Mouse (Mus musculus): ENCODE measurements around the gene Slc12a5.

The Slc12a5 gene

GRCm38 (mm10) chr2:165034131-165035057, 73.8 kb downstream of the Slc12a5 start, which contains the start of gene Ncoa5:
Gene Ncoa5 (minus strand): TSS chr2:165034867.
- DNase-seq, result peak; percentile 94

- DNase-seq, result no peak
Observed at GRCm38 (mm10) chr2:165035058-165035431, 74.4 kb downstream of the Slc12a5 start.

GRCm38 (mm10) chr2:165037415-165037814, 76.8 kb downstream of the Slc12a5 start:
- DNase-seq, result no peak

GRCm38 (mm10) chr2:165042126-165042525, 81.5 kb downstream of the Slc12a5 start:
- DNase-seq, result no peak

- no peak for DNase-seq
Observed at GRCm38 (mm10) chr2:165043090-165043636, 82.6 kb downstream of the Slc12a5 start.

GRCm38 (mm10) chr2:165043729-165044128, 83.1 kb downstream of the Slc12a5 start:
- no peak for DNase-seq

GRCm38 (mm10) chr2:165049044-165049443, 88.4 kb downstream of the Slc12a5 start:
- no peak for DNase-seq
